Mouse (Mus musculus) bone marrow macrophage, adult 2 months (primary cell): ENCODE results near the gene Cadps. TPM values are rescaled to one million over a fixed set of nuclear protein-coding genes. Genes with fewer than 3 reads are reported as not detected.
A peak's percentile ranks its signal among the peaks of the same experiment; 100 is the strongest.

Source experiments
- H3K27ac ChIP-seq: 2 replicates; pipeline ENCODE4 v1.5.1; 2012; ENCODE audit warnings: low read depth, low read length; ENCODE audit not compliant: insufficient read depth
- H3K4me1 ChIP-seq: 2 replicates; pipeline ENCODE4 v1.6.1; 2012; ENCODE audit warnings: low read length; ENCODE audit not compliant: control insufficient read depth, insufficient read depth
- H3K4me3 ChIP-seq: 2 replicates; pipeline ENCODE4 v1.5.1; 2012; ENCODE audit warnings: mild to moderate bottlenecking, low read length, moderate library complexity; ENCODE audit not compliant: insufficient read depth
- CTCF ChIP-seq: IDR thresholded peaks from 2 replicates; pipeline ENCODE4 v1.5.1; 2012; ENCODE audit warnings: low read depth, mild to moderate bottlenecking, low read length, moderate library complexity
- POLR2A ChIP-seq: IDR thresholded peaks from 2 replicates; pipeline ENCODE4 v1.6.1; 2012; ENCODE audit warnings: mild to moderate bottlenecking, low read depth, low read length, borderline replicate concordance
- polyA plus RNA-seq: library from polyadenylated mRNA; stranded (reverse); fragments of >200 nt; gene quantifications from 2 replicates; pipeline ENCODE4 v1.2.4, GENCODE M21; 2012; ENCODE audit not compliant: missing spikeins, insufficient read depth, insufficient read length

Gene Cadps
- polyA plus RNA-seq, 1 experiment = not detected

- no peak overlapping the region for H3K27ac ChIP-seq
- H3K4me3 ChIP-seq = no peak overlapping the region
- TF ChIP-seq POLR2A (no peak), CTCF (no peak)
- peaks cover 25% of the 10 kb centered on the region for H3K4me1 ChIP-seq
These were observed 372.1 kb downstream of the Cadps start for GRCm38 (mm10) chr14:12450807-12451206.

DNA sequence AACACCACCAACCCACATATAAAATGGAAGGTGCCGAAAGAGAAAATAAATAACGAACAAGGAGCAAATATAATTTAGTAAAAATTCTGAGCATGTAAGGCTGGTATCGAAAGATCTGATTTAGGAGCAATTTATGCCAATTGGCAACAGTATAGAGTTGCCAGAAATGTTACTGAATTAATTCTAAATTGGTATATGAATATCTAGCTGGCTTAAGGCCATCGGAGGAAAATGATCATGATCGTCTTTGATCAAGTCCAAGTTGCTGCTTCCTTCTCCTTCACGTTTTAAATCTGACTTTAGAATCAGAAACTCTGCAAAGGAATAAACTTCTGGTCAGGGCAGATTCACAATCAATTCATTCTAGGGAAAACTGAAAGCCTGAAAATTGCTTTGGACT lies 374.0 kb downstream of the Cadps start:
- Histone ChIP-seq H3K4me3 (no peak overlapping the region), H3K27ac (no peak overlapping the region), H3K4me1 (peaks cover 30% of the 10 kb centered on the region)
- no peak for TF ChIP-seq POLR2A
- TF ChIP-seq CTCF = no peak

DNA sequence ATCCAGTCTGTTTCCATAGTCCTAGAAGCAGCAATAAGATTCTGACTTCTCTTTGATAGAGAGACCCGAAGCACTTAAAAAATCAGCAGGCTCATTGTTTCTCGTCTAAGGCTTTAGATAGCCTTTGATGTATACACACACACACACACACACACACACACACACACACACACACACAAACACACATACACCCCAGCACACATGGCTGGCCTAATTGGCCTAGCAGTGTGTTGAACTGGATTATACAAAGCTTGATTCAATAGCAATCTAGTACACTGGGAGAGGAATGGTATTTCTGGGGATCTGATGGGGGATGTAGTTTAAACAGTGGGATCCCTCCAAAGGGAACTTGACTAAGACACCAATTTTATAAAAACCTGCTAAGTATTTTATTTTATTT lies 381.9 kb downstream of the Cadps start:
- Histone ChIP-seq H3K4me1 (peaks cover 25% of the 10 kb centered on the region), H3K27ac (no peak overlapping the region), H3K4me3 (no peak overlapping the region)
- TF ChIP-seq CTCF (no peak), POLR2A (no peak)

DNA sequence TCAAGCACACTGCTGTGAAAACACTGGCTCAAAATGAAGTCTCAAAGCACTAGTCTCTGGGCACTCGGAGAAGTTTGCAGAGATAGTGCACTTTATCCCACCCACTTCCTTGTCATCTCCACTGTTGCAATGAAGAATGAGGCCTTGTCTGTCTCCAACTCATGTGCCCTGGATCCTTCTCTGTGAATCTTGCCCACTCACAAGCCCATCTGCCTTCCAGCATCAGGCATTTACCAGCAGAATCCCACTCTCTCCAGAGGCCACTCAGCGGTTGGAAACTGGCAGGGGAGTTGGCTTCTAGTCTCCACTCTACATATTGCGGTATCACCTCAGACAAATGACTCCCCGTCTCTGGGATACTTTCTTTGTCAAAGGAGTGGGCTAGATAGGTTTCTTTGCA lies 384.9 kb downstream of the Cadps start:
- TF ChIP-seq CTCF = no peak
- TF ChIP-seq POLR2A = no peak
- H3K27ac ChIP-seq = peak overlapping the region; percentile 58
- no peak overlapping the region for H3K4me3 ChIP-seq
- H3K4me1 ChIP-seq = peaks cover 34% of the 10 kb centered on the region

DNA sequence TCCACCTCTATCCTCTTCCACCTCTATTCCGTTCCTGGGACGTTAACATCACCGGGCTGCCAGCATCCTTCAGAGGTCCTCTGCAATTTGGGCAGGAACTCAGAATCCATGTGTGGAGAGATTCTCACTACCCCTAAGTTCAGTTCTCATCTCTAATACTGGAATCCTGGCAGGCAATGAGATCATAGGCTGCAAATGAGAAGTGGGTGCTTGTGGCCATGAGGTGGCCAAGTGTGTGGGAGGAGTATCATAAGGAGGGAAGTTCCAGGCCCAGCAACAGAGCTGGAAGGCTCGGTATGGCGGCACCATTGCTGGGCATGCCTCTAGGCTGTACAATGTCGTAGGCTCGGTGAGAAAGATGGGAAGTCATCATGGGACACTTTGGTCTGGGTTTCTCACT lies 385.5 kb downstream of the Cadps start:
- no peak for TF ChIP-seq CTCF
- no peak for TF ChIP-seq POLR2A
- peaks cover 37% of the 10 kb centered on the region for H3K4me1 ChIP-seq
- peak overlapping the region; percentile 58 for H3K27ac ChIP-seq
- peak overlapping the region; percentile 32 for H3K4me3 ChIP-seq

- H3K4me1 ChIP-seq = peaks cover 37% of the 10 kb centered on the region
- no peak for TF ChIP-seq POLR2A
- TF ChIP-seq CTCF = no peak
- H3K27ac ChIP-seq = peak overlapping the region; percentile 50
- peak overlapping the region; percentile 32 for H3K4me3 ChIP-seq
These were observed 385.9 kb downstream of the Cadps start for GRCm38 (mm10) chr14:12436903-12437368.

- no peak overlapping the region for H3K4me3 ChIP-seq
- peaks cover 34% of the 10 kb centered on the region for H3K4me1 ChIP-seq
- no peak overlapping the region for H3K27ac ChIP-seq
- no peak for TF ChIP-seq CTCF
- no peak for TF ChIP-seq POLR2A
These were observed 394.7 kb downstream of the Cadps start for GRCm38 (mm10) chr14:12428021-12428654.

- Histone ChIP-seq H3K4me1 (peaks cover 26% of the 10 kb centered on the region), H3K27ac (no peak overlapping the region), H3K4me3 (no peak overlapping the region)
- TF ChIP-seq POLR2A (no peak), CTCF (no peak)
These were observed 397.6 kb downstream of the Cadps start for GRCm38 (mm10) chr14:12425311-12425710.

DNA sequence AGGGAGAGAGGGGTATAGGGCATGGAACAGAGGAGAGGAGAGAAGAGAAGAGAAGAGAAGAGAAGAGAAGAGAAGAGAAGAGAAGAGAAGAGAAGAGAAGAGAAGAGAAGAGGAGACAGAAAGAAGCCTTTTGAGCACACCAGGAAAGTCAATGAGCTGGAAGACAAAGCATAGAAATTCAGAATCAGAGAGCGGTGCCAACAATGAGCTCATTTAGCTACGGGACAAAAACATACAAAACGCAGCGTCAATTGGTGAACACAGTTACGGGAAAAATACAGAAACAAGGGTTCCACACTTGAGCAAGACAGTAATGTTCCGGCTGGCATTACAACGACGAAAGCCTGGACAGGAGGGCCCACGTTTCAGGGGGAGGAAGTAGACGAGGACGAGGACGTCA lies 412.6 kb downstream of the Cadps start:
- TF ChIP-seq POLR2A (no peak), CTCF (no peak)
- Histone ChIP-seq H3K4me1 (peaks cover 26% of the 10 kb centered on the region), H3K4me3 (no peak overlapping the region), H3K27ac (no peak overlapping the region)

DNA sequence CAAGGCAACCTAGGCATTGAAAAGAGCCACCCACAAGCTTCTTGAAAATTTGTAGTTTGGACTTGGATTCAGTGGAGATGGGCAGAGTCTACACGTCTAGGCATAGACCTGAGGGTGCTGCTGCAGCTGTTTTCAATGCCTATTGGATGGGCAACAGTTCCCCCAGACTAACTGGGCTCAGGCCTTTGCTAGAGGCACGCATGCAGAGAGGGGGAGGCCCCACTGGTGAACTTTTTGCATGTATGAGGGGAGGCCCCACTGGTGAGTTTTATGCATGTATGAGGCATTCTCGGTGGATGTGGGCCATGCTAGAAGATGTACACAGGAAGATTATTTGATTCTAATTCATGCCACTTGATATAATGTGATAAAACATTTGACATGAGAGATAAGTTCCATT lies 413.1 kb downstream of the Cadps start:
- no peak overlapping the region for H3K27ac ChIP-seq
- TF ChIP-seq POLR2A (no peak), CTCF (no peak)
- H3K4me1 ChIP-seq = peaks cover 23% of the 10 kb centered on the region
- H3K4me3 ChIP-seq = no peak overlapping the region
